Mouse (Mus musculus): ENCODE measurements around the gene Espnl. TPM values are rescaled to one million over a fixed set of nuclear protein-coding genes. Genes with fewer than 3 reads are reported as not detected.
A peak's percentile ranks its signal among the peaks of the same experiment; 100 is the strongest.

Espnl gene
- total and polyA plus RNA-seq, 2 experiments from 2014 or later, result 0.23 to 0.27 TPM

DNA sequence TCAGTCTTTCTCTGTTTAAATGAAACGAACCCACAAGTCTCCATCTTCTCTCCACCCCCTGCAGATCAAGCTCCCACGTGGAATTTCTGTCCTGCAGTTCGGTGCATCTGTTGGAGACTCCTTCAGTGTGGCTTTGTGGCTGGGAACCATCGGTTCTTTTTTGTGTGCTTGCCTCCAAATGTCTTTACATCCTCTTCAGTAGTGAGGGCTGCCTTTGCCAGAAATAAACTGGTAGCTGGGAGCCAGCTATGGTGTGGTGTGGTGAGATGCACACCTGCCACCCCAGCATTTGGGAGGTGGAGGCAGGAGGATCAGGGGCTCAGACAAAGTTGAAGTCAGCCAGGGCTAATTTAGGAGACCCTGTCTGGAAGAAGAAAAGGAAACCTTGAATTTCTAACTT, 10.2 kb downstream of the Espnl start:
- DNase-seq (ENCODE audit: low spot score), result no peak
- TF ChIP-seq CTCF (IDR thresholded peaks at IDR 0.05), result no peak

DNA sequence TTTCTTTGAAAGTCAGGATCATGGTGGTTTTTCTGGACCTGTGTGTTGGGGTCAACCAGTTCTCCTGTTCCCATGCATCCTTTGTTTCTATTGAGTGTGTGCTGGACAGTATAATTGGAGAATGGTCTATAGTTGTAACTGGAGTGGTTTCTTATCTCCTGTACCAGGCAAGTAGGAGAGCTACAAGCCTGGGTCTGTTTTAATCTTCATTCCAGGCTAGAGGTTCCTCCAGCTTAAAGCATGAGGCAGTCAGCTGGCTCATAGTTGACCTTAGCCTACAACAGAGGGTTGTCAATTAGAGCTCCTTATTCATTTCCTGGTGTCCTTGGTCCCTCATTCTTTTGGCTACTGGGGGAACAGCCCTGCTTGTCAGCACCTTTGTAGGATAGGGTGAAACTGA, 11.7 kb downstream of the Espnl start:
- DNase-seq (ENCODE audit: low spot score), result no peak
- Histone ChIP-seq H3K36me3 (ENCODE audit: insufficient read depth, low read length) (no peaks in the 10 kb centered on the region), H3K4me2 (ENCODE audit: low read depth, low read length, poor library complexity, severe bottlenecking) (no peak overlapping the region), H3K4me1 (ENCODE audit: insufficient read depth, low read length) (no peaks in the 10 kb centered on the region), H3K9me3 (ENCODE audit: low read length) (no peaks in the 10 kb centered on the region), H3K4me3 (ENCODE audit: low read depth, low read length) (no peak overlapping the region), H3K27ac (ENCODE audit: low read depth, low read length) (no peak overlapping the region), H3K9ac (replicated peaks; ENCODE audit: low read length, poor library complexity, severe bottlenecking) (no peak overlapping the region), H3K27me3 (ENCODE audit: insufficient read depth, low read length) (no peaks in the 10 kb centered on the region)
- no peak for ATAC-seq (ENCODE audit: low FRiP score)
- no peak for TF ChIP-seq CTCF (IDR thresholded peaks at IDR 0.05)

More for the DNA sequence above, 10.2 kb downstream of the Espnl start:
- Histone ChIP-seq H3K9me3 (ENCODE audit: low read length) (no peaks in the 10 kb centered on the region), H3K4me1 (ENCODE audit: insufficient read depth, low read length) (no peaks in the 10 kb centered on the region), H3K27ac (ENCODE audit: low read depth, low read length) (no peak overlapping the region), H3K36me3 (ENCODE audit: insufficient read depth, low read length) (no peaks in the 10 kb centered on the region), H3K4me2 (ENCODE audit: low read depth, low read length, poor library complexity, severe bottlenecking) (no peak overlapping the region), H3K9ac (replicated peaks; ENCODE audit: low read length, poor library complexity, severe bottlenecking) (no peak overlapping the region), H3K4me3 (ENCODE audit: low read depth, low read length) (no peak overlapping the region), H3K27me3 (ENCODE audit: insufficient read depth, low read length) (no peaks in the 10 kb centered on the region)
- 53% methylated on average over 4 of the region's 4 CpGs for whole genome bisulfite sequencing
- no peak for ATAC-seq (ENCODE audit: low FRiP score)

DNA sequence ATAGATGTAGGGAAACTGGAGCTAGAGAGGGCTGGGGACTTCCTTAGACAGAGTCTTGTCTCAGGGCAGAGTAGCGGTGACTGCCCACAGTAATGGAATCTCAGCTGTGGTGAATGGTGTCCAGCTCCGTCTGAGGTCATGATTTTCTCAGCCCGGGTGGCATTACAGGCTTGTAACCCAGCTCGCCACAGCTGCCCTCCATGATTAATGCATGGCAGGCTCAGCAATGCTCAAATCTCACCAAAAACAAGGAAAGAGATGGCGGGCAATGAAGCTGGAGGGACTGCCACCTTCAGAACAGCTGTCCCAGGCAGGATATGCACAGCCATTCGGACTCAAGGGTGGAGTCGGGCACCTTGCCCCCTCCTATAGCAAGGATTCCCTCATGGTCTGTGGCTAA, 15.5 kb downstream of the Espnl start:
- H3K36me3 ChIP-seq (ENCODE audit: insufficient read depth, low read length), result no peaks in the 10 kb centered on the region
- H3K27me3 ChIP-seq (ENCODE audit: insufficient read depth, low read length), result 0 out of 2 replicates have a peak, but pooled peaks cover under 1% of the 10 kb centered on the region
- no peaks in the 10 kb centered on the region for H3K9me3 ChIP-seq (ENCODE audit: low read length)
- no peak overlapping the region for H3K27ac ChIP-seq (ENCODE audit: low read depth, low read length)
- no peaks in the 10 kb centered on the region for H3K4me1 ChIP-seq (ENCODE audit: insufficient read depth, low read length)
- no peak for TF ChIP-seq CTCF (IDR thresholded peaks at IDR 0.05)
- ATAC-seq (ENCODE audit: low FRiP score) (no peak), DNase-seq (ENCODE audit: low spot score) (no peak)
- no peak overlapping the region for H3K9ac ChIP-seq (replicated peaks; ENCODE audit: low read length, poor library complexity, severe bottlenecking)
- H3K4me2 ChIP-seq (ENCODE audit: low read depth, low read length, poor library complexity, severe bottlenecking), result no peak overlapping the region
- no peak overlapping the region for H3K4me3 ChIP-seq (ENCODE audit: low read depth, low read length)
- WGBS, result 88% methylated on average over 7 of the region's 7 CpGs

DNA sequence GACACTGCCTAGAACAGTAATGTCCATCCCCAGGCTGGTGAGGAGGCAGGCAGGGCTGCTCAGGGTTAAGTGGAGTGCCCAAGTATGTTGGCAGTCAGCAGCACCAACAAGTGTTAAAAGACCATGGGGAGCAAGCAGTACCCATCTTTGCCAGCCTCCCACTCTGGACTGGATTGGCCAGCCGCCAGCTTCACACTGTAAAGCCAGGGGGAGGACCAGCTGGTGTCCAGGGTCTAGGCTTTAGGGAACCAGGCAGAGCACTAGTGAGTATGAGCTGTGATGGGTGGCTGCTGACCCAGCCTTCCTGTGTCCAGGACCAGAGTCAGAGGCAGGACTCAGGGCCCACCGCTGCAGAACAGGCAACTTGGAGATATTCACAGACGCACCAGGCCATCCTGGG, 22.1 kb downstream of the Espnl start:
- Histone ChIP-seq H3K36me3 (ENCODE audit: insufficient read depth, low read length) (no peaks in the 10 kb centered on the region), H3K9ac (replicated peaks; ENCODE audit: low read length, poor library complexity, severe bottlenecking) (no peak overlapping the region), H3K4me3 (ENCODE audit: low read depth, low read length) (no peak overlapping the region), H3K9me3 (ENCODE audit: low read length) (no peaks in the 10 kb centered on the region), H3K27ac (ENCODE audit: low read depth, low read length) (no peak overlapping the region), H3K27me3 (ENCODE audit: insufficient read depth, low read length) (peaks cover 32% of the 10 kb centered on the region), H3K4me2 (ENCODE audit: low read depth, low read length, poor library complexity, severe bottlenecking) (no peak overlapping the region), H3K4me1 (ENCODE audit: insufficient read depth, low read length) (peaks cover 9% of the 10 kb centered on the region; the same call in 1 of the 2 replicates)
- DNase-seq (ENCODE audit: low spot score), result peak; percentile 35
- ATAC-seq (ENCODE audit: low FRiP score), result no peak
- 80% methylated on average over 3 of the region's 3 CpGs for WGBS
- no peak for TF ChIP-seq CTCF (IDR thresholded peaks at IDR 0.05)

DNA sequence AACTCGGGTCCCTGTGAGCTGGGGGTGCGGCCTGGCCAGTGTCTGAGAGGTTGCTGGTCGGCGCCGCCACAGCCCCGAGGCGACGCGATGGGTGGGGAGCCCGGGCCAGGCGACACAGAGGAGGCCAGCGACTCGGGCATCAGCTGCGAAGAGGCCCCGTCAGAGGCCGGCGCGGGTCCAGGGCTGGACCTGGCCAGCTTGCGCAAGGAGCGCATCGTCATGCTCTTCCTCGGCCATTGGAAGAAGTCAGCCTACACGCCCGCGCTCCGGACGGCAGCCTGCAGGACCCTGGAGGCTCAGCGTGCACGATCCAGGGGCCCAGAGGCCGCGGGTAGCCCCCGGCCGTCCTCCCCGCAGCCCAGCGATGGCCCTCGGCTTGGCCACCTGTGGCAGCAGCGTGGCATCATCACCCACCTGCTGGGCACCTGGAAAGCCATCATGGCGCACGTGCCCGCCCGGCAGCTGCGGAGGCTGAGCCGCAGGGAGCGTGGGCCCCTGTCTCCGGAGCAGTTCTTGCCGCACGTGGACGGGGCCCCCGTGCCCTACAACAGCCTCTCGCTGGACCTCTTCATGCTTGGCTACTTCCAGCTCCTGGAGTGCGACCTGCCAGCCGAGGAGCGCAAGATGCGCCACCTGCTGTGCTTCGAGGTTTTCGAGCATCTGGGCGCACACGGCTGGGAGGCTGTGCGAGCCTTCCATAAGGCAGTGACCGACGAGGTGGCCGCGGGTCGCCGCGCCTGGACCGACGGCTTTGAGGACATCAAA, 23.2 kb downstream of the Espnl start:
- no peaks in the 10 kb centered on the region for H3K9me3 ChIP-seq (ENCODE audit: low read length)
- 2% methylated on average over 61 of the region's 68 CpGs for WGBS
- H3K27ac ChIP-seq (ENCODE audit: low read depth, low read length), result no peak overlapping the region
- peak; percentile 46 for DNase-seq (ENCODE audit: low spot score)
- H3K4me1 ChIP-seq (ENCODE audit: insufficient read depth, low read length), result peaks cover 9% of the 10 kb centered on the region; the same call in 1 of the 2 replicates
- H3K4me2 ChIP-seq (ENCODE audit: low read depth, low read length, poor library complexity, severe bottlenecking), result peak overlapping the region; percentile 71
- peaks cover 32% of the 10 kb centered on the region for H3K27me3 ChIP-seq (ENCODE audit: insufficient read depth, low read length)
- H3K36me3 ChIP-seq (ENCODE audit: insufficient read depth, low read length), result no peaks in the 10 kb centered on the region
- peak overlapping the region; percentile 34 for H3K4me3 ChIP-seq (ENCODE audit: low read depth, low read length)
- peak; percentile 66 for TF ChIP-seq CTCF (IDR thresholded peaks at IDR 0.05)
- H3K9ac ChIP-seq (replicated peaks; ENCODE audit: low read length, poor library complexity, severe bottlenecking), result no peak overlapping the region
- ATAC-seq (ENCODE audit: low FRiP score), result peak; percentile 13; the same call in 1 of the 2 replicates

DNA sequence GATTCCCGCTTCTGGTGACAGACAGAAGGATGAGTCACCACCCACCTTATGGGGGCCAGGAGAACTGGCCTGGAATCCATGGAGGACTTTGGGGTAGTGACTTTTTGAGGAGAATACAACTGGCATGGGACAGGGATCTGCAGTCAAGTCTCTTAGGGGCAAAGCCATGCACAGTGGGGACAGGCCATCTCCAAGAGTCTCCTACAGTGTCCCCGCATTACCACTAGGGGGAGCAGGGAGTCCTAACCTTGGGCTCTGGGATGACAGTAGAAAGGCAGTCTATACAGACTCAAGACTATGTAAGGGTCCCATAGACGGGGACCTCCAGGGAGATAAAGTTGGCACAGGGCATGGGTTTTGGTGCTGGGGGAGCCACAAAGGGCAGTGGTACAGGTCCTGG, 25.0 kb downstream of the Espnl start:
- peaks cover 32% of the 10 kb centered on the region for H3K27me3 ChIP-seq (ENCODE audit: insufficient read depth, low read length)
- no peak overlapping the region for H3K4me2 ChIP-seq (ENCODE audit: low read depth, low read length, poor library complexity, severe bottlenecking)
- no peak overlapping the region for H3K9ac ChIP-seq (replicated peaks; ENCODE audit: low read length, poor library complexity, severe bottlenecking)
- H3K4me1 ChIP-seq (ENCODE audit: insufficient read depth, low read length), result peaks cover 9% of the 10 kb centered on the region; the same call in 1 of the 2 replicates
- H3K4me3 ChIP-seq (ENCODE audit: low read depth, low read length), result no peak overlapping the region
- H3K9me3 ChIP-seq (ENCODE audit: low read length), result no peaks in the 10 kb centered on the region
- peak; percentile 79 for TF ChIP-seq CTCF (IDR thresholded peaks at IDR 0.05)
- no peaks in the 10 kb centered on the region for H3K36me3 ChIP-seq (ENCODE audit: insufficient read depth, low read length)
- ATAC-seq (ENCODE audit: low FRiP score), result no peak
- no peak overlapping the region for H3K27ac ChIP-seq (ENCODE audit: low read depth, low read length)
- 41% methylated on average over 3 of the region's 3 CpGs for WGBS
- peak; percentile 64 for DNase-seq (ENCODE audit: low spot score)

All from midbrain, postnatal 0 days (tissue).